Mouse (Mus musculus) left cerebral cortex, postnatal 10 days (tissue): Measurements from ENCODE around the gene Mylk. TPM values are rescaled to one million over a fixed set of nuclear protein-coding genes. Genes with fewer than 3 reads are reported as not detected.
"Not testable (repeated sequence)": the region's sequence is repeated elsewhere in the genome, so short reads cannot be mapped to it uniquely, and the experiment has no call there.

Experiments
- DNase-seq, 2 experiments: peaks; one replicate each; pipeline ENCODE4 v3.0.0; 2021 to 2022; ENCODE audit warnings: low spot score in 2 of 2, mixed read lengths in 1 of 2; ENCODE audit errors: extremely low spot score in 1 of 2
- intact Hi-C: fragments of 180-260 bp; cut with DNase I; formaldehyde crosslinking; loops from one replicate; pipeline ENCODE4 v1.15.1; 2025
- total RNA-seq, 2 experiments: library from RNA; stranded (reverse); gene quantifications; 2 replicates each; pipeline ENCODE4 v1.2.3; 2021

Gene Mylk
- total RNA-seq, 2 experiments from 2014 or later: 8.2 to 8.5 TPM

DNA sequence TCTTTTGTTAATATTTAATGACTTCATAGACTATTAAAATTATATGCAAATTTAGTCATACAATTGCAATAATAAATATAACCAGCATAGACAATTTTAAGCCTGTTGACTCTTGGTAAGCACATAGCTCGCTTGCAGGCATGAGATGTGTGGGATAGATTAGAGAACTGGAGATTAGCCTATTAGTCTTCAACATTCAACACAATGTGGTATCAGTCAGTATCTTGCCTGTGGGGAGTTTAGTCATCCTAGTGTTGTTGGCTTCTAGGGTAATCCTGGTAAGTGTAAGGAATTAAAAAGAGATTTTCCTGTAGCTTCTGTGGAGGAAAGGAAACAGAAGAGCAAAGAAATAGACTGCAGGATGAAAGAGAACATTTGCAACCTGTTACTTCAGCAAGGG lies 20.7 kb downstream of the Mylk start:
- no peak for DNase-seq
- intact Hi-C loops: no loop called here

DNA sequence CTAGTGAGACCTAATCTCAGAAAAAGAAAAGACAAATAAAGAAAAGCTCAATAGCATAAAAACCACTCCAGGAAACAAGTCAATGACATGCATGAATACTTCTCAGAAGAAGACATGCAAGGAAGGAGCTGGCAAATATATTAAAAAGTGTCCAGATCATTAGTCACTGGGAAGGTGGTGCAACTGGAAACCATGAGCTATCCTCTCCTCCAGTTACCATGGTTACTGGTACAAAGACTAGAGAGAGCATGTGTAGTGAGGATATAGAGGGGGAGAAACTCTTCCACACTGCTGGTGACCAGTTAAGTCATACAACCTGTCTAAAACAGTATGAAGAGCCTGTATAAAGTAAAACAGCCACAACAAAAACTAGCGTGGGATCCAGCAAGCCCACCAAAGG lies 21.2 kb downstream of the Mylk start:
- intact Hi-C loops: no loop called here
- no peak for DNase-seq

DNA sequence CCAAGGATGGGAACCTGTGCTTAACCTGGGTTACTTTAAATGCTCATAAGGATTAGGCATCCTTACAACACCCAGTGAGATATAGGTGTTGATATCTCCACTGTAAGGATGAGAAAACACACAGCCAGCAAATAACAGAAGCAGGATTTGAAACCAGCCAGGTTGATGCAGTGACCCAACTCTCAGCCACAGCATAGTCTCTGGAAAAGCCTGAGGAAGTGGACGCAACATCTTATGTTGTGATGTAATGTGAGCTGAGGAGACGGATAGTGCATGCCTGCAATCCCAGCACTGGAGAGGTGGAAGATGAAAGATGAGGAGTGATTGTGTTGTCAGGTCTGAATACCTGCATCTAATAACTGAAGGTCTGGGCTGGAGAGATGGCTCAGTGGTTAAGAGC lies 22.4 kb downstream of the Mylk start:
- intact Hi-C loops: no loop called here
- no peak for DNase-seq

DNA sequence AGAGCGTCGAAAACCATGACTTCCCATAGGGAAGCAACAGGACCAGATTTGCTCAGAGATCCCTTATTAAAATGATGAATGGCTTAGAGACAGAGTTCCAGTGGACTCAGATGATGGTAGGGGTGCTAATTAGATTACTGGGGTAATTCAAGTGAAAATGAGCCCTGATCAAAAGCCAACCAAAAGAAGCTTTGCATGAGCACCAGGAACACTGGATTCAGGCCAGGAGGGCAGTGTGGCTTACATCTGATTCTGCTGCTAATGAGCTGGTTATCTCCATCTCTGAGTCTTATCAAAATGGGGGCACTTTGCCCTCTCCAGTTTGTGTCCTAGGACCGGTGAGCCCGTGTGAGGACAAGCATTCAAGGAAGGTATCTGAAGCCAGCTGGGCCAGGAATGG lies 23.4 kb downstream of the Mylk start:
- intact Hi-C loops: no loop called here
- DNase-seq: no peak

DNA sequence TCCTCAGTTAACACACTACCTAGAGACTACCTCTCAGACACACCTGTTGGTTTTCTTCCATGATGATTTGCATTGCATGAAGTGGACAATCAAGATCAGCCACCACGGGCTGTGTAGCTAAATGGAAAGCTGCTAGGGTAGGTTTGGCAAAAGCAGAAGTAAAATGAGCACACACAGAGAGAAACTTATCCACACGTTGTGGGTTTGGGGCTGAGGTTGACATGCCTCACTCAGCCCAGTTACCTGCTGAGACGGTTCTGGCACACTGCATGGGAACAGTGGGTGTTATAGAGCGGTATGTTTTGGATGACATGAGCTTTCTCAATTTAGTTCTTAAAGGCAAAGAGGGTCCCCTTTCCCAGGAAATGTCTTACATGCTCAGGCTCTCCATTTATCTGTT lies 25.1 kb downstream of the Mylk start:
- intact Hi-C loops: no loop called here
- no peak for DNase-seq

DNA sequence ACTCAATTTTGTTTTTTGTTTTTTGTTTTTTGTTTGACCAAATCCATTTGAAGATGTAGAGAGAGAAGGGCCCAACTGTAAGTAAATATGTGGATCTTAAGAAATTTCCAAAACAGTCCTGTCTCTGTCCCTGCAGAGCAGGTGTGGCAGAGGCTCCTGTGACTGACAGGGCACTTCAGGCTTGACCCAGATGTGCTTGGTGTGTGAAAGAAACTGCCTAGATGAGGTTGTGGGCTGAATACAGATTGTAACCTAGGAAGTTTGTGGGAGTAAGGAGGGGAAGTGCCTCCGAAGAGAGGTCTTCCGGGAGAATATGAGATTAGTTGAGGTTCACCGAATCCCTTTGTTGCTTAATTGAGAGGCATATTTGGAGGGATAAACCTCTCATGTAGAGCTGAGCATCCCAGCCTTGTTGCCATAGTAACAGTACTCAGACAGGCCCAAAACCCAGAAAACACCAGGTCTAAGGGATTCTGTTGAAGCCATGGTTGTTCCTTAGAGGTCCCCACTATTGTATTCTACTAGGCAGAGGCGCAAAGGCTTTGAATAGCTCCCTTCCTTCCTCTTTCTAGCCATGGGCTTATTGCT lies 27.5 kb downstream of the Mylk start:
- DNase-seq: peak in 1 of 2 experiments; percentile 9
- intact Hi-C loops: no loop called here

DNA sequence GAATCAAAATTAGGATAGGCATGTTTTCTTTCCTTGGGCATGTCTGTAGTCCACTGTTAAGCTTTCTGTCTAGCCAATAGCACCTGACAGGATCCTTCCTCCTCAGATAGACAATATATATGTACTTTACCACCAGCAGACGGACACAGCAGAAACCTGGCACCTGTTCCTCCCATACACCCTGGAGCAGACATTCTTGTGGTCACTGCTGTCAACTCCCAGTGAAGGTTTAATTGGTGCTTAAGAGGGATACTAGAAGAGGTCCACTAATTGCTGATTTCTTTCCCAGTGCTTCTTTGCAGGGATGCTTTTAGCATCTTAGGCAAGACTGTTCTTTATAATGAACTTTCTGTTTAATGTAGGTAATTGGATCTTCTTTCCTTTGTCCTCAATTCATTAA lies 37.4 kb downstream of the Mylk start:
- intact Hi-C loops: no loop called here
- no peak for DNase-seq

DNA sequence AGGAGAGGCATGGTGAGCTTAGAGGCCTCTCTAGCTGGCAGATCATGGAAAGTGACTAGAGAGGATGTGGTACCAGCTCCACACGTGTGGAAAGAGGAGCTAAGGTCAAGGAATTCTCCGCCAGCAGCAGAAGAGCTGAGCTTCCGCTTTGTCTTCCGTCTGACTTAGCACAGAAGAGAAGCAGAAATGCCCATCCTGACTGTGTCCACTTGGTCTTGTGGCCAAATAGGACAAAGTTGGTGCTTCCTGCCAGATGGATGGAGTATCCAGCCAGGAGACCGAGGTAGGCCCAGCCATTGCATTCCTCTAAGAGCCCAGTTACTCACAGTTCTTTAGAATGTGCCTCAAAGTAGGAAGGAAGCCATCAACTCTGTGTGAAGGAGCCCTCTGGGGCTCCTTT lies 38.5 kb downstream of the Mylk start:
- no peak for DNase-seq
- intact Hi-C loops: no loop called here

DNA sequence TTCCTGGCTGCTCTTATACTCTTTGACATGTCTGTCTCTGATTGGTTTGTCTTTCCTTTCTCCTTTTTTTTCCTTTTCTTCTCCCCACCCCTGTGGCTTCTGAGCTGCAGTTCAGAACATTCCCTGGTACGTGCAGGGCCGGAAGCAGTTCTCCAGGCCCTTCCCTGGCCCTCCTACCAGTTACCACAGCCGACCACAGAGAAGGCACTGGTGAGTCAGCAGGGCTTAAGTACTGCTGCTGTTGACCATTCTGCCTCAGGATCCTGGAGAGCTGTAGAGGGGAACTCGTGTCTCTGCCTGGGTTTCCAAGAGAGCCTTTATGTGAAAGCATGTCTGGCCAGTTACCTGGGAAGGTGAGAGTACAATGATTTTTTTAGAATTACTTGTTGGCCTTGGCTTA lies 39.7 kb downstream of the Mylk start:
- no peak for DNase-seq
- intact Hi-C loops: no loop called here

DNA sequence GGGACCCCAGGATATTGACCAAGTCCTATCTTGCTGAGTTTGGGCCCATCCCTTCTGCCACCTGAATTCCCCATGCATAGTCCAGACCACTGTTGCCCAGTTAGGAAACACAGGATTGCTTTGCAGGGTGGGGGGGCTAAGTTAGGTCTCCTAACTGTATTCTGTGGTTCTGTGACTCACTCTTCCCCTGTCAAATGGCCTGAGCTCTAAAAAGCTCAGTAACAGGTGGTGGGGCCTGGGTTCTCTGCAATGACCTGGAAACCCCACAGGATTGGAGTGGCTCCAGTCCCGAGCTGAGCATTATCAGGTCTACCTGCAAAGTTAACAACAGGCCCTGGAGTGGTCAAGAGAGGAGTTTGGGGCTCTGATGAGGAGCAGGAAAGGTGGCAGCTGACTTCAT lies 47.5 kb downstream of the Mylk start:
- intact Hi-C loops: no loop called here
- DNase-seq: no peak

DNA sequence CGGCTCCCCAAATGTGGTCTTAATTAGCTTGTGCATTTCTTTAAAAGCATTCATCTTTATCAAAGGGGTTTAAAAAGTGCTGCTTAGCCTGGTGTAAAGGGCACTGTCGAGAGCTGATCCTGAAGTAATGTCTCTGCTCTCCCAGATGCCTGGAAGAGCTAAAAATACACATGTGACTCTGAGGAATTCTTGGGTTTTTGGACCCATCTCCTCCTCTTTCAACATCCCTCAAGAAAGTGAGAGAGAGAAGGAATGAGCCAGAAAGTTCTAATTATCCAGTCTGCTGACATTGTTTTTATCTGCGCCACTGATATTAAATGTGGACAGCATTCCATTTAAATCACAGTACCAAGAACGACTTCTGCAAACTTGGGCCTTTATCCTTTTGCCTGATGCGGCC lies 48.0 kb downstream of the Mylk start:
- intact Hi-C loops: no loop called here
- no peak for DNase-seq

DNA sequence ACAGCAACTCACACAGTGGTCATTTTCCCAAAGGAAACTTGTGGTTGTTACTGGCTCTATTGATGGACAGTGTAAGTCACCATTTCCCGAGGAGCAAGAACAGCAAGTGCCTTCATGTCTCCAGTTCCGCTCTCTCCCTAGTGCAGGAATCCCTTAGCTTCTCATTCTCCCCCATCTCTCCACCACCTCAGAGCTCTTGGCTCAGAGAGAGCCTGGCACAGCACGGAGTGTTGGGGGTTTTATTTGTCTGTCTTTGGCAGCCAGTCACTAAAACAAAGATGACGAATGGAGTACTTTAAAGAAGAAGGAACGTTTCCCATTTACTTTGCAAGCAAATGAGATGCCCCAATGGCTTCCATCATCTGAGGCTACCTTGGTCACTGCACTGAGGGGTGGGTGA lies 56.2 kb downstream of the Mylk start:
- intact Hi-C loops: no loop called here
- peak in 1 of 2 experiments; percentile 6 for DNase-seq

DNA sequence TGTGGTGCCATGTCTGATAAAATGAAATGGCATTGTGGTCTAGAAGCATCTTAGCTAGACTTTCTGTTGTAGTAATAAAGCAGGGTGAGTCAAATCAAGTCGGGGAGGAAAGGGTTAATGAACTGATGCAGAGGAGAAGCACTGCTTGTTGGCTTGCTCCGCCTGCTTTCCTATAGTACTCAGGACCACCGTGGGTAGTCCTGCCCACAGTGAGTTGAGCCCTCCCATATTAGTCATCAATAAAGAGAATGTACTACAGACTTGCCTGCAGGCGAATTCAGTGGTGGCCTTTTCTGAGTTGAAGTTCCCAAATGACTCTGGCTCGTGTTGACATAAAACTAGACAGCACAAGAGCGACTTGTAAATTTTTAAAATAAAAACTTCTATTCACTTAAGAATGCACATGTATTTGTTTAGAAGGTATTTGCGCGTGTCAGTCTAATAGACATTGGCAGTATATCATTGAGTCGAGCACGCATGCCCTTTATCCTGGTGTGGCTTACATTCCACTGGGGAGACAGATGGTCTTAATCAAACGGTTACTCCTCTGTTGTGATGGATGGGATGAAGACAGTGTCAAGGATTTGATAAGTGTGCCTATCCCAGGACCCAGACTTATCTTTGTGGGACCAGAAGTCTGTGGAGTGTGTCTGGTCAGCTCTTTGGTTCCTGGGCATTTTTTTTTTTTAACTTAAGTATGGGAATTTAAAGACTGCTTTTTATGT lies 59.4 kb downstream of the Mylk start:
- intact Hi-C loops: no loop called here

DNA sequence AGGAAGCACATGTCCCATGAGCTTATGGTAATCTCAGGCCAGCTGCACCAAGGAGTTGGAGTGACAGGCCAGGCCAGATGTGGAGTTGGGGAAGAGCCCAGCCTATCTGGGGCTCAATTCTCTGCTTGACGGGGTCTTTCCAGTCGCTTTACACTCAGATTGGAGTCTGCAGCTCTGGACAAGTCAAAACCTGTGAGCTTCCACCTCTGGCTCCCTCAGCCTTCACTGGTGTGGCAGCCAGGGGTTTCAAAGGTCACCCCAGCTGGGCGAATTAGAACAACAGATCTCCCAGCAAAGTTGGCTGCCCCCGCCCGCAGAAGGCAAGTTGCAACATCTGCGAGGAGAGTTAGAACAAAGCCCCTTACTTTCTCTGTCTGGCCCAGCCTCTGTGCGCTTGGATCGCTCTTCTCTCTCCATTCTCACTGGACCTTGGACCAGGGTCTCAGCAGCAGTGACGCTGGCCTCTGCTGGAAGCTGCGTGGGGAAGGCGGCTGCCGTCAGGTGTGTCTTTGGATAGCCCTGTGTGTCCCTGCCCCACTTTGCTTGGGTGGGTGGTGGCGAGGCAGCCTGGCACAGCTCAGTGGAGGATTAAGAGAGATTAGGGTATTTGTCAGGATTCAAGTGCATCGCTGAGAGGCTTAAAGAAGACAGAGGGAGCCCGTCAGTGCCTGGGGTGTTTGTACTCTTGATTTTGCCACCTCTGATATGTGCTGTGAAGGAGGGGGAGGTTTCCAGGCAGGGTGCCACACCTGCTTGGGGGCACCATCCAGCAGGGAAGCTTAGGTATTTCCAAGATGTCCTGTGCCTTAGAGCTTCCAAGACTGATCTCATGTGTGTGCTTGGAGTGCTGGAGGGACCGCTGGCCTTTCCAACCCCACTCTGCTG lies 62.1 kb downstream of the Mylk start:
- DNase-seq: no peak
- intact Hi-C loops: no loop called here

More for the DNA sequence above, 59.4 kb downstream of the Mylk start:
- no peak for DNase-seq

DNA sequence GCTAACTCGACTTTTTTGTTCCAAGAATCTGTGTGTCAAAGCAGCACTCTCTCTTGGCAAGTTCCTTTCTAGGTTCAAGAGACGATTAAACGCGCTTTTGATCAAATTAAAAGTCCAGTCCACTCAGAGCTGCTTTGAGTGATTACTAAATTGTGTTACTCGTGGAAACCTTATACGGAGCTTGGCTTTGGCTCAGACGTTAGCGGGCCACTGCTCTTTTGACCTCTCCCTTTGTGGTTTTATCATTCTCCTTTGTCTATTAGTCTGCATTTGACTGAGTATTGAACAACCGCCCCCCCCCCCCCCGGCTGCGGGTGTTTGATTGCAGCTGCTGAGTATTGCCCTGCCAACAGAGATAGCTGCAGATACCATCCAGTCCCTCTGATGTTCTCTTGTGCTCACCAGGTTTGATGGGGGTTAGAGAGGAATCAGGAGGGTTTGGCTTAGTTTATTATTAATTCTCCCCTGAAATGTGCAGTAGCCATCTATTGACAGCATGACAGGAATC lies 62.8 kb downstream of the Mylk start:
- intact Hi-C loops: no loop called here
- DNase-seq: no peak

DNA sequence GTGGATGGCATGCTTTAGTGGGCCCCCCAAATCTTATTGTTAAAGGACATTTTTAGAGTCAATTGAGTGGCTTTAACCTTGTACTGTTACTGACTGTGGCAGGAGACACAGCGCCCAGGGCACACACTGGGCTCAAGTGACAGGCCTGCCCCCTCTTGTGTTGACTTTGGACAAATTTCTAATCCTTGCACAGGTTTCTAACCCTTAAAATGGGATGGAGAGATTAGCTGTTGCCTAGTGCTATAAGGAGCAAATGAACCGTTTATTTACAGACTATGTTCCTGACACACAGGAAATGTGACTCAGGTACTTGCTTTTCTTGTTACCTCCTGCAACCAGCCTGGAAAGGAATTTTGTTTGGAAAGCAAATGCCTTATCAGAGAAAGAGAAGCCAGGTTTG lies 67.2 kb downstream of the Mylk start:
- DNase-seq: no peak
- intact Hi-C loops: no loop called here

DNA sequence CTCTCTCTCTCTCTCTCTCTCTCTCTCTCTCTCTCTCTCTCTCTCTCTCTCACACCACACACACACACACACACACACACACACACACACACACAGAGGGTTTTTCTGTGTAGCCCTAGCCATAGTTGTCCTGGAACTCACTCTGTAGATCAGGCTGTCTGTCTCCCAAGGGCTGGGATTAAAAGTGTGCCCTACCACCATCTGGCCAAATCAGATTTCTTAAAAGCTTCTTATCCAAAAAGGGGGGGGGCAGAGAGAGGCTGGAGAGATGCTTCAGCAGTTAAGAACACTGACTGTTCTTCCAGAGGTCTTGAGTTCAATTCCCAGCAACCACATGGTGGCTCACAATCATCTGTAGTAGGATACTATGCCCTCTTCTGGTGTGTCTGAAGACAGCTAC lies 68.2 kb downstream of the Mylk start:
- not testable (repeated sequence) for DNase-seq

DNA sequence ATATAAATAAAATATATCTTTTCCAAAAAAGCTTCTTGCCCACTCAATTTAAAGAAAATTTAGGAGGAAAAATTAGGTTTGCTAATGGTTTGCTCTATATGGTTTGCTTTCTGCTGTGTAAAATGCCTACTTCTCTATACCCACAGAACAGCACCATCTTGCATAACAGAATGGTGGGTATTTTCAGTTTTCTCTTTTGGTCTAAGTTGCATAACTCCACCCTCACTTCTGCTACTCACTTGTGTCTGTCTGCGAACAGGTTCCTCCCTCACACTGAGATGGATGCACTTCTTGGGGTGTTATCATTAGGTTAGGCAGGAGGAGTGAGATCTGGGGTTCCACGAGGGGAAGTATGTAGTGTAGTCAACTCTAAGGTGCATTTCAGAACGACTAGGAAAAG lies 68.6 kb downstream of the Mylk start:
- no peak for DNase-seq
- intact Hi-C loops: no loop called here

More for the DNA sequence above, 68.2 kb downstream of the Mylk start:
- intact Hi-C loops: not testable (repeated sequence)

DNA sequence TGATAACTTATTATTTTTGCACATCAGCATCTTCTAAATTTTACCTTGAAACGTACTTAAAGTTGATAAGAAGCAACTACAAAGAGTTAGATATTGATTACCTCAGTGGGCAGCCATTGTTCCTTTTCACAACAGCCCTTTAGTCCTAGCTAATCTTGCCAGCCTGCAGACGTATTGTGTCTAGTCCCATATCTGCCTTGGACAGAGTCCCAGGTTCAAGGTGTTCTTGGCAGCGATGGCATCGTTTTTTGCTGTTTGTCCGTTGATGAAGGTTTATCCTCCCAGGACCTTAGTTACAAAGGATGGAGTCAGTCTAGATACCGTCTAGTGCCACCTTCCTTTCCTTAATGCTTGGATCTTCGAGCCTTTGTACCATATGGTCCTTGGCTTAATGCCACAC lies 69.6 kb downstream of the Mylk start:
- DNase-seq: no peak
- intact Hi-C loops: no loop called here

DNA sequence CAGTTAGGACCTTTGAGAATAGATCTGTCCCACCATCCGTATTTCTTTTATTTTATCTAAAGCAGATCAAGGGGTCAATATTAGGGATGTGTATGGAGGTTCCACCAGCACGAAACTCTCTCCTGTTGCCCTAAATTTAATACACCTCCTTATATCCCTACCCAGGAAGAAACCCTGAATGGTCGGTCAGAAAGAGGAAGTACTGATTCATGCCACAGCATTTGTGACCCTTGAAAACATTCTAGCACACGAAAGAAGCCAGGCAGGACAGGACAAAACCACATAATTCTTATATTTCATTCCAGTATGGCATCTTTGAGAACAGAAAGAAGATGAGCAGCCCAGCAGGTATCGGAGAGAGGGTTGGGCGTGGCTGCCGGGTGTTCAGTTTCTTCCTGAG lies 71.5 kb downstream of the Mylk start:
- intact Hi-C loops: no loop called here
- DNase-seq: no peak
